Mouse (Mus musculus): Measurements from ENCODE around the gene Hccs.
"Not testable (repeated sequence)": the region's sequence is repeated elsewhere in the genome, so short reads cannot be mapped to it uniquely, and the experiment has no call there.

Hccs gene

GRCm38 (mm10) chrX:169319945-169320667, at the start of gene Hccs:
Gene Hccs (minus strand): TSS chrX:169320372.
- DNase-seq (ENCODE audit: low spot score): peak; percentile 91

GRCm38 (mm10) chrX:169357146-169357772, 37.1 kb upstream of the Hccs start:
- DNase-seq (ENCODE audit: low spot score): no peak

GRCm38 (mm10) chrX:169338213-169338612, 18.0 kb upstream of the Hccs start:
- DNase-seq (ENCODE audit: low spot score): no peak

- no peak for DNase-seq (ENCODE audit: low spot score)
Measured at GRCm38 (mm10) chrX:169337559-169337958, 17.4 kb upstream of the Hccs start.

GRCm38 (mm10) chrX:169332264-169332663, 12.1 kb upstream of the Hccs start:
- DNase-seq (ENCODE audit: low spot score): no peak

- no peak for DNase-seq (ENCODE audit: low spot score)
Measured at GRCm38 (mm10) chrX:169325929-169326595, 5.9 kb upstream of the Hccs start.

GRCm38 (mm10) chrX:169320668-169321005, 465 bp upstream of the Hccs start:
- not testable (repeated sequence) for DNase-seq (ENCODE audit: low spot score)

GRCm38 (mm10) chrX:169319066-169319760, 959 bp downstream of the Hccs start:
- DNase-seq (ENCODE audit: low spot score): no peak

- no peak for DNase-seq (ENCODE audit: low spot score)
Measured at GRCm38 (mm10) chrX:169308559-169308958, 11.6 kb downstream of the Hccs start.

GRCm38 (mm10) chrX:169303945-169304344, 16.2 kb downstream of the Hccs start:
- DNase-seq (ENCODE audit: low spot score): no peak

- DNase-seq (ENCODE audit: low spot score): peak; percentile 3
Measured at GRCm38 (mm10) chrX:169302271-169303045, 17.7 kb downstream of the Hccs start.

GRCm38 (mm10) chrX:169299579-169299978, 20.6 kb downstream of the Hccs start:
- DNase-seq (ENCODE audit: low spot score): no peak

- DNase-seq (ENCODE audit: low spot score): no peak
Measured at GRCm38 (mm10) chrX:169263433-169264172, 56.6 kb downstream of the Hccs start.

GRCm38 (mm10) chrX:169262212-169262611, 58.0 kb downstream of the Hccs start:
- DNase-seq (ENCODE audit: low spot score): no peak

GRCm38 (mm10) chrX:169261034-169261433, 59.1 kb downstream of the Hccs start:
- DNase-seq (ENCODE audit: low spot score): no peak

- no peak for DNase-seq (ENCODE audit: low spot score)
Measured at GRCm38 (mm10) chrX:169256741-169257140, 63.4 kb downstream of the Hccs start.

GRCm38 (mm10) chrX:169255915-169256314, 64.3 kb downstream of the Hccs start:
- DNase-seq (ENCODE audit: low spot score): no peak

- no peak for DNase-seq (ENCODE audit: low spot score)
Measured at GRCm38 (mm10) chrX:169222357-169223062, 97.7 kb downstream of the Hccs start.

- DNase-seq (ENCODE audit: low spot score): no peak
Measured at GRCm38 (mm10) chrX:169220064-169220463, 100.1 kb downstream of the Hccs start.

GRCm38 (mm10) chrX:169210019-169210418, 110.2 kb downstream of the Hccs start:
- no peak for DNase-seq (ENCODE audit: low spot score)

Data from testis, postnatal 14 days (tissue).